Mouse (Mus musculus) induced T-regulatory cell, adult 2 months (primary cell): ENCODE measurements at regions not wholly inside any gene's neighbourhood (a gene's known extent, or its start where the extent isn't known, plus 50 kb on each side); places are given as distances from the start of the nearest gene placed in this dataset.

Source experiments
- DNase-seq: peaks from one replicate; pipeline ENCODE4 v3.0.0-alpha.2; 2012; ENCODE audit warnings: low read depth

- DNase-seq = no peak
These were observed 555.4 kb upstream of the Kirrel3 start for GRCm38 (mm10) chr9:33930286-33930685.

- no peak for DNase-seq
These were observed 551.6 kb upstream of the Kirrel3 start for GRCm38 (mm10) chr9:33934071-33934470.

- DNase-seq = no peak
These were observed 531.4 kb upstream of the Kirrel3 start for GRCm38 (mm10) chr9:33954319-33954718.
